Mouse (Mus musculus): Measurements from ENCODE around the gene Ltb. TPM values are rescaled to one million over a fixed set of nuclear protein-coding genes. Genes with fewer than 3 reads are reported as not detected.

The Ltb gene
- polyA plus RNA-seq, 1 experiment = 1.1 TPM

- TF ChIP-seq CTCF (IDR thresholded peaks at IDR 0.05; ENCODE audit: borderline replicate concordance, extremely low read depth, insufficient read depth, insufficient read length) (peak; percentile 26; the same call in 1 of the 2 replicates), POLR2A (IDR thresholded peaks at IDR 0.05; ENCODE audit: borderline replicate concordance, extremely low read depth, insufficient read depth, insufficient read length, poor library complexity, severe bottlenecking) (0 out of 2 replicates have a peak, but pooled peaks have one; percentile 35)
- DNase-seq (ENCODE audit: low read depth) = peak; percentile 80
These were observed 48.0 kb downstream of the Ltb start for GRCm38 (mm10) chr17:35242015-35242941.

GRCm38 (mm10) chr17:35243086-35243485, 48.8 kb downstream of the Ltb start:
- TF ChIP-seq CTCF (IDR thresholded peaks at IDR 0.05; ENCODE audit: borderline replicate concordance, extremely low read depth, insufficient read depth, insufficient read length) (no peak), POLR2A (IDR thresholded peaks at IDR 0.05; ENCODE audit: borderline replicate concordance, extremely low read depth, insufficient read depth, insufficient read length, poor library complexity, severe bottlenecking) (no peak)
- DNase-seq (ENCODE audit: low read depth) = peak; percentile 85

GRCm38 (mm10) chr17:35244999-35245398, 50.8 kb downstream of the Ltb start:
- TF ChIP-seq CTCF (IDR thresholded peaks at IDR 0.05; ENCODE audit: borderline replicate concordance, extremely low read depth, insufficient read depth, insufficient read length) (no peak), POLR2A (IDR thresholded peaks at IDR 0.05; ENCODE audit: borderline replicate concordance, extremely low read depth, insufficient read depth, insufficient read length, poor library complexity, severe bottlenecking) (no peak)
- no peak for DNase-seq (ENCODE audit: low read depth)

Other genes starting within 250 kb of the Ltb start
- 6.3 and 7.1 TPM in 2 replicates for gene Hspa1b, start 235.2 kb upstream of the Ltb start, polyA plus RNA-seq (2012; rRNA removed)
- not detected in 2 replicates for gene Gm20481, start 224.5 kb upstream of the Ltb start, polyA plus RNA-seq (2012; rRNA removed)
- gene Hspa1a, start 222.3 kb upstream of the Ltb start, polyA plus RNA-seq (2012; rRNA removed) = 6.3 and 6.6 TPM in 2 replicates
- 0.14 and 0.40 TPM in 2 replicates for gene Hspa1l, start 221.7 kb upstream of the Ltb start, polyA plus RNA-seq (2012; rRNA removed)
- gene Lsm2, start 212.6 kb upstream of the Ltb start, polyA plus RNA-seq (2012; rRNA removed) = 136 and 185 TPM in 2 replicates
- gene Vars, start 193.5 kb upstream of the Ltb start, polyA plus RNA-seq (2012; rRNA removed) = 99.2 and 119 TPM in 2 replicates
- gene Vwa7, start 177.9 kb upstream of the Ltb start, polyA plus RNA-seq (2012; rRNA removed) = 0.49 and 0.71 TPM in 2 replicates
- 4.0 and 6.5 TPM in 2 replicates for gene Sapcd1, start 166.4 kb upstream of the Ltb start, polyA plus RNA-seq (2012; rRNA removed)
- 4.2 and 6.4 TPM in 2 replicates for gene Msh5, start 147.7 kb upstream of the Ltb start, polyA plus RNA-seq (2012; rRNA removed)
- gene Clic1, start 144.5 kb upstream of the Ltb start, polyA plus RNA-seq (2012; rRNA removed) = 69.6 and 89.8 TPM in 2 replicates
- gene Ddah2, start 135.4 kb upstream of the Ltb start, polyA plus RNA-seq (2012; rRNA removed) = 322 and 438 TPM in 2 replicates
- gene Ly6g6c, start 129.1 kb upstream of the Ltb start, polyA plus RNA-seq (2012; rRNA removed) = 0.42 and 0.50 TPM in 2 replicates
- 0.30 and 0.35 TPM in 2 replicates for gene Mpig6b, start 128.3 kb upstream of the Ltb start, polyA plus RNA-seq (2012; rRNA removed)
- 1.2 and 12.4 TPM in 2 replicates for gene Ly6g6e, start 117.5 kb upstream of the Ltb start, polyA plus RNA-seq (2012; rRNA removed)
- 1.8 and 2.7 TPM in 2 replicates for gene Ly6g6d, start 116.4 kb upstream of the Ltb start, polyA plus RNA-seq (2012; rRNA removed)
- gene Ly6g6f, start 108.8 kb upstream of the Ltb start, polyA plus RNA-seq (2012; rRNA removed) = 0.15 and 0.30 TPM in 2 replicates
- gene Abhd16a, start 105.2 kb upstream of the Ltb start, polyA plus RNA-seq (2012; rRNA removed) = 91.0 and 135 TPM in 2 replicates
- gene Ly6g5c, start 86.2 kb upstream of the Ltb start, polyA plus RNA-seq (2012; rRNA removed) = not detected in 2 replicates
- 3.1 and 3.4 TPM in 2 replicates for gene Ly6g5b, start 79.0 kb upstream of the Ltb start, polyA plus RNA-seq (2012; rRNA removed)
- gene Gpank1, start 73.0 kb upstream of the Ltb start, polyA plus RNA-seq (2012; rRNA removed) = 21.4 and 25.3 TPM in 2 replicates
- gene Csnk2b, start 72.4 kb upstream of the Ltb start, polyA plus RNA-seq (2012; rRNA removed) = 243 and 257 TPM in 2 replicates
- gene D17H6S53E, start 68.1 kb upstream of the Ltb start, polyA plus RNA-seq (2012; rRNA removed) = 3.3 and 4.6 TPM in 2 replicates
- 0.93 and 1.1 TPM in 2 replicates for gene Apom, start 62.4 kb upstream of the Ltb start, polyA plus RNA-seq (2012; rRNA removed)
- 378 and 427 TPM in 2 replicates for gene Bag6, start 59.3 kb upstream of the Ltb start, polyA plus RNA-seq (2012; rRNA removed)
- 367 and 409 TPM in 2 replicates for gene Prrc2a, start 29.5 kb upstream of the Ltb start, polyA plus RNA-seq (2012; rRNA removed)
- gene Aif1, start 18.4 kb upstream of the Ltb start, polyA plus RNA-seq (2012; rRNA removed) = 1.6 and 2.2 TPM in 2 replicates
- gene Lst1, start 6.0 kb upstream of the Ltb start, polyA plus RNA-seq (2012; rRNA removed) = 8.2 and 11.8 TPM in 2 replicates
- 0.15 and 0.21 TPM in 2 replicates for gene Tnf, start 7.6 kb downstream of the Ltb start, polyA plus RNA-seq (2012; rRNA removed)
- gene Lta, start 10.9 kb downstream of the Ltb start, polyA plus RNA-seq (2012; rRNA removed) = 0.27 and 0.29 TPM in 2 replicates
- not detected in 2 replicates for gene Gm16181, start 26.4 kb downstream of the Ltb start, polyA plus RNA-seq (2012; rRNA removed)
- 72.5 and 74.9 TPM in 2 replicates for gene Atp6v1g2, start 39.2 kb downstream of the Ltb start, polyA plus RNA-seq (2012; rRNA removed)
- gene Nfkbil1, start 41.4 kb downstream of the Ltb start, polyA plus RNA-seq (2012; rRNA removed) = 13.4 and 17.3 TPM in 2 replicates
- 887 and 1,110 TPM in 2 replicates for gene Ddx39b, start 47.3 kb downstream of the Ltb start, polyA plus RNA-seq (2012; rRNA removed)
- gene H2-D1, start 68.3 kb downstream of the Ltb start, polyA plus RNA-seq (2012; rRNA removed) = 37.1 and 39.5 TPM in 2 replicates
- gene H2-Q1, start 126.0 kb downstream of the Ltb start, polyA plus RNA-seq (2012; rRNA removed) = 0.10 TPM in 2 replicates
- 0.97 and 1.4 TPM in 2 replicates for gene H2-Q2, start 147.8 kb downstream of the Ltb start, polyA plus RNA-seq (2012; rRNA removed)
- 2.9 and 3.0 TPM in 2 replicates for gene H2-Q4, start 185.2 kb downstream of the Ltb start, polyA plus RNA-seq (2012; rRNA removed)
- gene H2-Q6, start 230.4 kb downstream of the Ltb start, polyA plus RNA-seq (2012; rRNA removed) = 0.57 and 0.58 TPM in 2 replicates
- 3.6 and 4.3 TPM in 2 replicates for gene H2-Q7, start 244.7 kb downstream of the Ltb start, polyA plus RNA-seq (2012; rRNA removed)

All from brain, embryonic 14.5 days (tissue).